Mouse (Mus musculus): Measurements from ENCODE around the gene Hes7. TPM values are rescaled to one million over a fixed set of nuclear protein-coding genes. Genes with fewer than 3 reads are reported as not detected.

The Hes7 gene
- 0.07 and 0.09 TPM in 2 replicates for polyA plus RNA-seq (2016; fragmentation: Nextera tagmentation; extraction: Ambion mirVana)

GRCm38 (mm10) chr11:69120221-69121000, at the start of gene Hes7:
Gene Hes7, plus strand, starts transcription at chr11:69120404.
- peak; percentile 70 for DNase-seq (ENCODE audit: low spot score)
- H3K36me3 ChIP-seq = no peaks in the 10 kb centered on the region
- WGBS = 2% methylated on average over 27 of the region's 27 CpGs
- no peaks in the 10 kb centered on the region for H3K9me3 ChIP-seq (replicated peaks)
- H3K4me3 ChIP-seq = peak within 1 kb of the TSS; percentile 87
- H3K27ac ChIP-seq (replicated peaks) = peak within 1 kb of the TSS; percentile 84; the same call in 1 of the 2 replicates
- H3K27me3 ChIP-seq (ENCODE audit: low read depth, poor library complexity, severe bottlenecking) = peaks cover 55% of the 10 kb centered on the region
- peaks cover 64% of the 10 kb centered on the region for H3K4me1 ChIP-seq

GRCm38 (mm10) chr11:69070590-69071222, 49.5 kb upstream of the Hes7 start, which contains the start of gene Tmem107:
Gene Tmem107, plus strand, starts transcription at chr11:69070806.
- H3K4me1 ChIP-seq = peaks cover 59% of the 10 kb centered on the region
- under 1% methylated on average over 47 of the region's 47 CpGs for WGBS

GRCm38 (mm10) chr11:69071262-69071661, 48.9 kb upstream of the Hes7 start:
- H3K27me3 ChIP-seq (ENCODE audit: low read depth, poor library complexity, severe bottlenecking) = peaks cover 4% of the 10 kb centered on the region; the same call in 1 of the 2 replicates
- H3K4me1 ChIP-seq = peaks cover 53% of the 10 kb centered on the region
- H3K36me3 ChIP-seq = no peaks in the 10 kb centered on the region
- WGBS = 22% methylated on average over 9 of the region's 9 CpGs
- H3K27ac ChIP-seq (replicated peaks) = peak overlapping the region; percentile 97
- no peaks in the 10 kb centered on the region for H3K9me3 ChIP-seq (replicated peaks)
- no peak for DNase-seq (ENCODE audit: low spot score)
- peak overlapping the region; percentile 69 for H3K4me3 ChIP-seq

More at GRCm38 (mm10) chr11:69070590-69071222, 49.5 kb upstream of the Hes7 start, which contains the start of gene Tmem107:
- H3K27ac ChIP-seq (replicated peaks) = peak within 1 kb of the TSS; percentile 97
- peaks cover 6% of the 10 kb centered on the region; the same call in 1 of the 2 replicates for H3K27me3 ChIP-seq (ENCODE audit: low read depth, poor library complexity, severe bottlenecking)
- H3K4me3 ChIP-seq = peak within 1 kb of the TSS; percentile 69
- peak; percentile 96 for DNase-seq (ENCODE audit: low spot score)
- no peaks in the 10 kb centered on the region for H3K36me3 ChIP-seq
- H3K9me3 ChIP-seq (replicated peaks) = no peaks in the 10 kb centered on the region

- peaks cover 4% of the 10 kb centered on the region; the same call in 1 of the 2 replicates for H3K27me3 ChIP-seq (ENCODE audit: low read depth, poor library complexity, severe bottlenecking)
- H3K36me3 ChIP-seq = no peaks in the 10 kb centered on the region
- no peaks in the 10 kb centered on the region for H3K9me3 ChIP-seq (replicated peaks)
- peaks cover 44% of the 10 kb centered on the region for H3K4me1 ChIP-seq
- WGBS = 84% methylated on average over 11 of the region's 11 CpGs
- H3K27ac ChIP-seq (replicated peaks) = peak overlapping the region; percentile 98
- no peak for DNase-seq (ENCODE audit: low spot score)
- peak overlapping the region; percentile 69 for H3K4me3 ChIP-seq
Measured at GRCm38 (mm10) chr11:69072234-69072633, 48.0 kb upstream of the Hes7 start.

- Histone ChIP-seq H3K36me3 (no peaks in the 10 kb centered on the region), H3K27me3 (ENCODE audit: low read depth, poor library complexity, severe bottlenecking) (peaks cover 2% of the 10 kb centered on the region; the same call in 1 of the 2 replicates), H3K9me3 (replicated peaks) (no peaks in the 10 kb centered on the region), H3K4me3 (peak overlapping the region; percentile 69), H3K27ac (replicated peaks) (peak overlapping the region; percentile 98), H3K4me1 (peaks cover 44% of the 10 kb centered on the region)
- DNase-seq (ENCODE audit: low spot score) = no peak
- 14% methylated on average over 9 of the region's 9 CpGs for WGBS
Measured at GRCm38 (mm10) chr11:69072666-69073064, 47.5 kb upstream of the Hes7 start.

GRCm38 (mm10) chr11:69073065-69073888, 46.9 kb upstream of the Hes7 start:
- DNase-seq (ENCODE audit: low spot score) = peak; percentile 84
- peak overlapping the region; percentile 98 for H3K27ac ChIP-seq (replicated peaks)
- H3K9me3 ChIP-seq (replicated peaks) = no peaks in the 10 kb centered on the region
- under 1% methylated on average over 14 of the region's 14 CpGs for WGBS
- H3K27me3 ChIP-seq (ENCODE audit: low read depth, poor library complexity, severe bottlenecking) = no peaks in the 10 kb centered on the region
- peaks cover 44% of the 10 kb centered on the region for H3K4me1 ChIP-seq
- no peaks in the 10 kb centered on the region for H3K36me3 ChIP-seq
- H3K4me3 ChIP-seq = peak overlapping the region; percentile 69

GRCm38 (mm10) chr11:69073951-69074775, 46.0 kb upstream of the Hes7 start:
- DNase-seq (ENCODE audit: low spot score) = no peak
- Histone ChIP-seq H3K9me3 (replicated peaks) (no peaks in the 10 kb centered on the region), H3K4me1 (peaks cover 44% of the 10 kb centered on the region), H3K27ac (replicated peaks) (0 out of 2 replicates have a peak overlapping the region, but pooled peaks have one; percentile 28), H3K36me3 (no peaks in the 10 kb centered on the region), H3K4me3 (peak overlapping the region; percentile 69; the same call in 1 of the 2 replicates), H3K27me3 (ENCODE audit: low read depth, poor library complexity, severe bottlenecking) (no peaks in the 10 kb centered on the region)
- 45% methylated on average over 6 of the region's 6 CpGs for WGBS

- H3K4me1 ChIP-seq = peaks cover 38% of the 10 kb centered on the region
- no peaks in the 10 kb centered on the region for H3K9me3 ChIP-seq (replicated peaks)
- no peaks in the 10 kb centered on the region for H3K36me3 ChIP-seq
- H3K4me3 ChIP-seq = no peak overlapping the region
- WGBS = 40% methylated on average over 2 of the region's 2 CpGs
- H3K27ac ChIP-seq (replicated peaks) = no peak overlapping the region
- DNase-seq (ENCODE audit: low spot score) = no peak
- H3K27me3 ChIP-seq (ENCODE audit: low read depth, poor library complexity, severe bottlenecking) = no peaks in the 10 kb centered on the region
Measured at GRCm38 (mm10) chr11:69074776-69075069, 45.5 kb upstream of the Hes7 start.

GRCm38 (mm10) chr11:69075764-69076479, 44.3 kb upstream of the Hes7 start:
- H3K27ac ChIP-seq (replicated peaks) = no peak overlapping the region
- H3K36me3 ChIP-seq = no peaks in the 10 kb centered on the region
- H3K4me1 ChIP-seq = peaks cover 30% of the 10 kb centered on the region
- H3K4me3 ChIP-seq = no peak overlapping the region
- no peaks in the 10 kb centered on the region for H3K9me3 ChIP-seq (replicated peaks)
- WGBS = 51% methylated on average over 9 of the region's 9 CpGs
- H3K27me3 ChIP-seq (ENCODE audit: low read depth, poor library complexity, severe bottlenecking) = no peaks in the 10 kb centered on the region
- DNase-seq (ENCODE audit: low spot score) = no peak

- 82% methylated on average over 5 of the region's 5 CpGs for WGBS
- Histone ChIP-seq H3K4me1 (peaks cover 23% of the 10 kb centered on the region), H3K4me3 (no peak overlapping the region), H3K27ac (replicated peaks) (no peak overlapping the region), H3K36me3 (no peaks in the 10 kb centered on the region), H3K9me3 (replicated peaks) (no peaks in the 10 kb centered on the region), H3K27me3 (ENCODE audit: low read depth, poor library complexity, severe bottlenecking) (no peaks in the 10 kb centered on the region)
- no peak for DNase-seq (ENCODE audit: low spot score)
Measured at GRCm38 (mm10) chr11:69076572-69076971, 43.6 kb upstream of the Hes7 start.

GRCm38 (mm10) chr11:69077316-69077715, 42.9 kb upstream of the Hes7 start:
- WGBS = 87% methylated on average over 9 of the region's 9 CpGs
- no peak overlapping the region for H3K4me3 ChIP-seq
- no peak overlapping the region for H3K27ac ChIP-seq (replicated peaks)
- H3K27me3 ChIP-seq (ENCODE audit: low read depth, poor library complexity, severe bottlenecking) = no peaks in the 10 kb centered on the region
- H3K4me1 ChIP-seq = peaks cover 16% of the 10 kb centered on the region
- no peaks in the 10 kb centered on the region for H3K9me3 ChIP-seq (replicated peaks)
- no peaks in the 10 kb centered on the region for H3K36me3 ChIP-seq
- no peak for DNase-seq (ENCODE audit: low spot score)

Measured in midbrain, embryonic 10.5 days (tissue).